Mouse (Mus musculus) CD8-positive naive resting alpha-beta T cell, adult 2 months (primary cell): Measurements from ENCODE around the gene Rgs12.

ENCODE experiments used
- DNase-seq, 2 experiments: peaks; one replicate each; pipeline ENCODE4 v3.0.0; 2022; ENCODE audit warnings: low read depth in 2 of 2, low spot score in 2 of 2

Rgs12 gene

GRCm38 (mm10) chr5:35020410-35021241 is 71.4 kb downstream of the Rgs12 start:
- DNase-seq = no peak

- DNase-seq = no peak
Observed at GRCm38 (mm10) chr5:35024975-35025374, 75.7 kb downstream of the Rgs12 start.

GRCm38 (mm10) chr5:35029303-35029702 is 80.1 kb downstream of the Rgs12 start:
- no peak for DNase-seq

- no peak for DNase-seq
Observed at GRCm38 (mm10) chr5:35029755-35030154, 80.5 kb downstream of the Rgs12 start.

- no peak for DNase-seq
Observed at GRCm38 (mm10) chr5:35033068-35033467, 83.8 kb downstream of the Rgs12 start.

GRCm38 (mm10) chr5:35033619-35034018 is 84.4 kb downstream of the Rgs12 start:
- no peak for DNase-seq

GRCm38 (mm10) chr5:35035141-35035540 is 85.9 kb downstream of the Rgs12 start:
- no peak for DNase-seq

- DNase-seq = no peak
Observed at GRCm38 (mm10) chr5:35035795-35036194, 86.5 kb downstream of the Rgs12 start.

- no peak for DNase-seq
Observed at GRCm38 (mm10) chr5:35037438-35037837, 88.2 kb downstream of the Rgs12 start.

- no peak for DNase-seq
Observed at GRCm38 (mm10) chr5:35041268-35041829, 92.1 kb downstream of the Rgs12 start, which contains the start of gene Hgfac. Gene Hgfac (plus strand): TSS chr5:35041509.

GRCm38 (mm10) chr5:35042431-35043109 is 93.3 kb downstream of the Rgs12 start:
- peak in 1 of 2 experiments; percentile 16 for DNase-seq

- DNase-seq = peak; percentile 60 to 68
Observed at GRCm38 (mm10) chr5:35043110-35043451, 93.8 kb downstream of the Rgs12 start.

GRCm38 (mm10) chr5:35050541-35050940 is 101.3 kb downstream of the Rgs12 start:
- DNase-seq = no peak

GRCm38 (mm10) chr5:35054628-35055027 is 105.4 kb downstream of the Rgs12 start:
- no peak for DNase-seq

GRCm38 (mm10) chr5:35055076-35055475 is 105.8 kb downstream of the Rgs12 start:
- DNase-seq = no peak

GRCm38 (mm10) chr5:35056604-35057432 is 107.6 kb downstream of the Rgs12 start, which contains the start of gene Dok7:
Gene Dok7 (plus strand): TSS chr5:35056766.
- DNase-seq = peak in 1 of 2 experiments; percentile 2

- DNase-seq = no peak
Observed at GRCm38 (mm10) chr5:35057582-35057981, 108.3 kb downstream of the Rgs12 start.

GRCm38 (mm10) chr5:35058216-35058615 is 109.0 kb downstream of the Rgs12 start:
- no peak for DNase-seq

GRCm38 (mm10) chr5:35060098-35060497 is 110.9 kb downstream of the Rgs12 start:
- DNase-seq = no peak

- DNase-seq = no peak
Observed at GRCm38 (mm10) chr5:35069841-35070240, 120.6 kb downstream of the Rgs12 start.

GRCm38 (mm10) chr5:35070314-35070713 is 121.1 kb downstream of the Rgs12 start:
- no peak for DNase-seq
